Mouse (Mus musculus): ENCODE measurements around the gene Hmga1.

Hmga1 gene

DNA sequence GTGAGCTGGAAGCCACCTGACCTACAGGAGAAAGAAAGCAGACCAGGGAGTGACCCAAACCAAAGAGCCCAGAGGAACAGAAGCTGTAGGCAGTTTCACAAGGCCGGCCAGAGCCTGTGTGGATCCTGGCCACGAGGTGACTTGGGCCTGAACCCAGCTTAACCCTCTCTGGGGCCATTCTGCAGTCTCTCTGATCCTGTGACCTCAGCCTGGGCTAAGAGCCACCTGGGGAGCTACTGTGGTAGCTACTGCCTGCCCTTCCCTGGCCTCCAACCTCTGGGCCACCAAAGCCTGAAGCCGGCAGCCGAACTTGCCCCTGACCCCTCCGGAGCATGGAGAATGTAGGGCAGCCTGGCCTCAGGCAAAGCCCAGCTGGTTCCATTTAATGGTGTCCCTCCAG lies 27.5 kb upstream of the Hmga1 start:
- no peak for DNase-seq

DNA sequence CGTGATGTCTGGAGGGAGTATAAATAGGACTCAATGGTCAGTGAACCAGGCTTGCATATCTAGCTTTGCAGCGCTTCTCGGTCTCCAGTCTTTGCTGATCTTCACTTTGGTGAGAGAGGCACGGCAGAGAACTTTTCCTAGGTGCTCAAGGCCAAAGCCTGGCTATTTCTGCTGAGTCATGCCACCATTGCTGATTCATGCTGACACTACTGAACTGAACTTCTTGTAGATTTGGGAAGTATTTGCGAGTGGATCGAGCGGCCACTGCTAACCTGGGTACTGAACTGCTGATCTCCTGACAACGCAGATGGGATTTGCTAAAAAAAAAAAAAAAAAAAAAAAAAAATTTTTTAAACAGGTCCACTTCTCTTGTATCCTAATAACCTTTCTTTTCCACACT lies 24.2 kb upstream of the Hmga1 start:
- DNase-seq, result no peak

GRCm38 (mm10) chr17:27533354-27533753 lies 22.9 kb upstream of the Hmga1 start:
- DNase-seq, result no peak

- peak; percentile 91 to 96 for DNase-seq
Observed at GRCm38 (mm10) chr17:27534718-27535117, 21.6 kb upstream of the Hmga1 start.

DNA sequence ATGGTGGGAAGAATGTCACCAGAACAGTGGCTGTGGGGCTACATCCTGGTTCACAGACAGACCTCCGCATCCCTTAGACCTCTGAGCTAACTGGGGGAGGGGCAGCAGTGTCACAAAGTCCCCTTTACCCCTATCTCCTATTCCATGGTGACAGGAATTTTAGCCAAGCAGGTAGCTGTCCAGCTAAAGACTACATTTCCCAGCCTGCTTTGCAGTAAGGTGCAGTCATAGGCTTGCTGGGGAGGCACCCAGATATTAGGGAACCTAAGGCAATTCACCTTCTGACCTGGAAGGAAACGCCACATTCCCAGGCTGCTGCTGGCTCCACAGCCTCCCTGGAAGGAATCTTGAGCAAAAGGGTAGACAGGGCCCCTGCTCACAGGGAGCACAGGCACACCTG lies 15.0 kb upstream of the Hmga1 start:
- DNase-seq, result no peak

DNA sequence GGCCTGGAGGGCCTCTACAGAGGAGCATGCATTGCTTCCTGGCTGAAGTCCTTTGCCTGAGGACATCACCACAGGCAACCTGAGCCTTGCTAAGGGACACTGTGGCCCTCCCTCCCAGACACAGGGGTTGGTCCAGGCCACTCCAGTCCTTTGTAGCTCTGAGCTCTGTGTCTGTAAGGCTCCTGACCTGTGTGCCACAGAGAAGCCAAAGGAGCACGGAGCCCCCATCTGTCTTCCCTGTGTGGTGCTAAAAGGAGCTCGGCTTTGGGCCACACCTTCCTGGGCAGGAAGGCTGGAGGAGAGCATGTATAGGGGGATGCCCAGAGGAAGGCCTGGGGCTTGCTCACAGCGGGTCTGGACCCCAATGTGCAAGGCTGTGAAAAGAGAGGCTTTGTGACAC lies 14.3 kb upstream of the Hmga1 start:
- DNase-seq, result no peak

GRCm38 (mm10) chr17:27544551-27544950 lies 11.7 kb upstream of the Hmga1 start:
- DNase-seq, result no peak

- DNase-seq, result no peak
Observed at GRCm38 (mm10) chr17:27545991-27546390, 10.3 kb upstream of the Hmga1 start.

GRCm38 (mm10) chr17:27546574-27547085 lies 9.7 kb upstream of the Hmga1 start:
- no peak for DNase-seq

- no peak for DNase-seq
Observed at GRCm38 (mm10) chr17:27547253-27547868, 8.9 kb upstream of the Hmga1 start.

- no peak for DNase-seq
Observed at GRCm38 (mm10) chr17:27549234-27549633, 7.1 kb upstream of the Hmga1 start.

GRCm38 (mm10) chr17:27551393-27551940 lies 4.8 kb upstream of the Hmga1 start:
- no peak for DNase-seq

GRCm38 (mm10) chr17:27552215-27553201 lies 3.8 kb upstream of the Hmga1 start:
- DNase-seq, result no peak

DNA sequence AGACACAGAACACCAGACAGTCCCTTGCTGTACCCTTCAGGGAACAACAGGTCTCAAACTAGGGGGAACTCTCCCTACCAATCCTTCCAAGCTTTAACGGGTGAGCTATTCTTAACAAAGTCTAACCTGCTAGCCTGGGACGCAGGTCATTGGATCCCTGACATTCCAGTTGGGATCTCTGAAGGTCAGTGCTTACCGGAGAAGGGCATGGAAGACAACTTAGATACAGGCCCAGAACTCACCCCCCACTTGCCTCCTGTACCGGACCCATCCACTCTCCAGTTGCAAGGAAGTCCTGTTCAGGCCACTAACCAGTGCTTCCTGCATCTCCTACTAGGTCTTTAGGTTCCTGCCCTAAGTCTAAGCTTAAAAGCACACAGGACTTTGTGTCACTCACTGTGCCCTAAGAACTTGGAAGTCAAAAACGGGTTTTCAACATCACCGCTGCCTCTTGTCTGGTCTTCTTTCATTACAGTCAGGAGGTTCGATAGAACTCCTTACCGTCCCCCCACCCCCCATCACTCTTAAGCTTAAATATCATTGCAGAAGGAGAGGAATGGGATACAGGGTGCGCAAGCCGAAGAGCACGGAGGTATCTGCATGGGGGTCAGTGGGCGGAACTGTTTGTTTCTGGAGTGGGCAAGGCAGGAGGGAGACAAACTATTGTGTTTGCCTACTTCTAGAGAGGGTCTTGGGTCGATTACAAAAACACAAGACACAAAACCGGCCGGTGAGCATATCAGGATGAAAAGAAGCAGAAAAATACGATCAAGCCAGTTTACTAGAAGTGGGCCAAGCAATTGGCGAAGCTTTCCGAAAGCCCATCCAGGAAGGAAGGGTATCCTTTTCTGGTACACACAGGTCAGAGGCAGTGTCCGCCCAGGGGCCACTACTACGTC lies 2.0 kb upstream of the Hmga1 start:
- no peak for DNase-seq

DNA sequence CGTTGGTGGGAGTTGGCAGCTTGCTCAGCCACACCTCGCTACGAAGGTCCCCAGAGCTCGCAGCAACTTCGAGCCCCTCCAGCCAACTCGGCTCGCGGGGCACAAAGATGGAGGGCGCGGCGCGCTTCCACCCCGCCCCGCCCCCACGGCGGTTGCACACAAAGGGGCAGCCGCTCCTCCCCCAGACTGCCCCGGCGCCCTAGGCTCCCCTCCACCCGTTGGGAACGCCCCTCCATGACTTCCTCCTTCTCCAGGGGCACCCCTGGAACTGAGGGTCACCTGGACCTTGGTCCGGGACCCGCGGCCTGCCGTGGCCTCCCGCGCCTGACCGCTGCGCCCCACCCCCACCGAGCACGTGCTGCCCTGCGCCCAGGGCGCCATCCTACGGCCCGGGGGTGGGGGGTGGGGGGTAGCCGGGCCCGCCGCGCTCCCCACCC lies 1.2 kb upstream of the Hmga1 start:
- no peak for DNase-seq

DNA sequence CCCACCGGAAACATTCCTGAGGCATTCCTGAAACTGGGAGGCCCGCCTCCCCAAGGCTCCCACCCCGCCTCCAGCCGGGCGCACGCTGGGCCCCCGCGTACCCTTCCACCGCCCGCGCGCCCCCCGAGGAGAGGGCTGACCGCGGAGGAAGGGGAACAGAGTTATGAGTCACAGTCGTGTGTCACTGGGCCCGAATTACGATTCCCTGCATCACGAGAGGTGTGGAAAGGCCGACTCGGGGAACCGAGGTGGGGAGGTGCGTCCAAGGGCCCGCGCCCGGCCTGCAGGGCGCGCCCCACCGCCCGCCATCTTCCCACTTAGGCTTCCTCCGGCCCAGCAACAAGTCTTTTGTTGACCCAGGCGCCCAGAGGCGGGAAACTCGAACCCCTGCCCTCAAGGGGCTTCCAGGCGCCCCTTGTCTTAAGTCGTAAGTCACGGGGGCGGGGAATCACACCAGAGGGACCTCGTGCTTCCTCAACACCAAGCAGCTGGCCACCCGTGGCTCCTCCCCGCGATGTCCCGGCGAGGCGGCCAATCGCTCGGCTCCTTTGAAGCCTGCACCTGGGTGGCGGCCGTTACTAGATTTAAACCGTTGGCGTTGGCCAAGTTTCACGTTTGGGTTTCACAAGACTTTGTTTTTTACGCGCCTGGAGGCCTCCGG lies 655 bp upstream of the Hmga1 start:
- DNase-seq, result peak in 1 of 2 experiments; percentile 44

DNA sequence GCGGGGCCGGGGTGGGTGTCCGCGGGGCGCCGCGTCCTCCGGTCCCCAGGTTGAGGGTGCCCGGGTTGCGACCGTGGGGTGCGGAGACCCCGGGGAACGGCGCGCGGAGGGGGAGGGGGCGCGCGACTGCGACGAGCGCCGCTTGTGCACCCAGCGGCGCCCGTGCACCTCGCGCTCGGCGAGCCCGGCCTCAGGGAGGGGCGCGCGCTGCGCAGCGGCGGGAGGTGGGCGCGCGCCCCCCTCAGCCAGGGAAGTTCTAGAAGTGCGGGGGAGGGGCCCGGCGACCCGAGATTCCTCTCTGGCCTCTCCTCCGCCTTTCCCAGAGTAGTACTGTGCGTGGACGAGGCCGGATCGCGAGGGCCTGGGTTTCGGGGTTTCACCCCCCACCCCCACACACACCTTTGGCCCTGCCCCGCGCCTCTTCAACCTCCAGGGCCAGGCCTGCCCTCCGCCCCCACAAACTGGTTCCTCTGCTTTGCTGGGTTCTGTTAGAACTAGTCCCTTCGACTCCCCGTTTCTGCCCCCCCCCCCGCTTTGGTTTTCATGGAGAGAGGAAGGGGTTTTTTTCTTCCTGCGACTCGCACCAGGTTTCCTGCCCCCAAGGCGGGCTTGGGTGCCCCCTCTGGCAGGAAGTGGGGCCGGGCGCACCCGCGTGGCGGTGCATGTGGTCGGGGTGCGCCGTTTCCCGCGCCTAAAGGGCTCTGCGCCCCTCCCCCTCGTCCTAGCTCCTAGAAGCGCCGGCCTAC lies 1.1 kb downstream of the Hmga1 start:
- DNase-seq, result peak in 1 of 2 experiments; percentile 53

DNA sequence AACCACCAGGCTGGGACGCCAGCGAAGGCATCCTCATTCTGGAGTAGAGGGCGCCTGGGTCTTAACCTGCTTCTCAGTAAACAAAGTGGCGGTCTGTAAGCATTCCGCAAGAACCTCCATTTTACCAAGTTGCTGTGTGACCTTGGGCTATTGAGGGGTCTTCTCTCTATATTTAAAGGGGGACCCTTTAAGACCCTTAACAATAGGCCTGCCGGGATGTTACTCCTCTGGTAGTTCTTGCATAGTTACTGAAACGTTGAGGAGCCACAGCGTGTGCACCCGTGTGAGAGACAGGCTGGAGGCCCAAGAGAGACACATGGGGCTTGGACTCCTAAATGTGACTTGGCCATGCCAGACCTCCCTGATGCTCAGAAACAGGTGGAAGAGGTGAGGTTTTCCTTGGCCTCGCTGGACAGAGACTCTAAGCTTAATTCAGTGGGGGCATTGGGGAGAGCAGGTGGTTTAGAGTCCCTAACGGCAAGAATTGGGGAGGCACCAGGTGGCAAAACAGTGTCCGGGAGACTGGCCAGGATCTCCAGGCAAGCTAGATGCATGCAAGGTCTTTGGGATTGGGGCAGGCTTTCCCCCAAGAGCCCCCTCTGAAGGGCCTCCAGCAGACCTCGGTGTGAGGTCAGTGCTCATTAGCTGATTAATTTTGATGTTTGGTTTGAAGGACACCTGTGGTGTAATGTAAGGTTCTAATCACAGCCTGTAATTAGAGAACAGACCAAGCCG lies 1.8 kb downstream of the Hmga1 start:
- peak; percentile 64 to 65 for DNase-seq

GRCm38 (mm10) chr17:27558845-27559244 lies 2.5 kb downstream of the Hmga1 start:
- no peak for DNase-seq

DNA sequence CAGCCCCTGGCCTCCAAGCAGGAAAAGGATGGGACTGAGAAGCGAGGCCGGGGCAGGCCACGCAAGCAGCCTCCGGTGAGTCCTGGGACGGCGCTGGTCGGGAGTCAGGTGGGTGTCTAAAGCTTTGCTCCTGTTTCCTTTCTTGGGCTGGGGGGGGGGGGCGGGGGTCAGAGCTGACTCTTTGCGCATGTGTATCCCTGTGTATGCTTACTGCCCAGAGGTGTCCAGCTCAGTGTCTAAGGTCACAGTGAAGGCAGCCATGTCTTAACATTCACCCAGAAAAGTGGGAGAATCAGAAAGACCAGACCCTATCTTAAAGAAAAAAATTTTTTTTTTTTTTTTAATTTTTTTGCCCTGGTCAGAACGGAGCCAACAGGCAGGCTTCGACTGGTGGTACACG lies 3.3 kb downstream of the Hmga1 start:
- no peak for DNase-seq
